Mouse (Mus musculus) yolk sac, embryonic 10.5 days (tissue): ENCODE measurements around the gene Rap1b.

Experiments
- DNase-seq: peaks from one replicate; pipeline ENCODE4 v3.0.0-alpha.2; 2017; ENCODE audit warnings: low spot score

The Rap1b gene

DNA sequence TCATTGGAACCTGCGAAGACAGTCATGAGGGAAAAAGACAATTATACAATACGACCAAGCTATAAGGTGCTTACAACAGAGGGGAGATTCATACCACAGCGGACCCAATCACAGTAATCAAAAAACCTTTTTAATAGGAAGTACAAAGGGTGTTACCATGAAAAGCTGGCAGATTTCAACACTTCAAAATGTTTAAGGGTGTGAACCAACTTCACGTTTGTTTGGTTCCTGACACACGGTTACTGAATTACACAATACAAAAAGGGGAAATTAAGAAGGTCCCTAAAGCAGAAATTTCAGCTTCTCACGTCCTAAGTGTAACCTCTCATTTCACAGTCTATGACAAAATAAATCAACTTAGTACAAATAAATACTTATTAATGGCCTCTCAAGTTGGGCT lies 27.2 kb downstream of the Rap1b start:
- no peak for DNase-seq

DNA sequence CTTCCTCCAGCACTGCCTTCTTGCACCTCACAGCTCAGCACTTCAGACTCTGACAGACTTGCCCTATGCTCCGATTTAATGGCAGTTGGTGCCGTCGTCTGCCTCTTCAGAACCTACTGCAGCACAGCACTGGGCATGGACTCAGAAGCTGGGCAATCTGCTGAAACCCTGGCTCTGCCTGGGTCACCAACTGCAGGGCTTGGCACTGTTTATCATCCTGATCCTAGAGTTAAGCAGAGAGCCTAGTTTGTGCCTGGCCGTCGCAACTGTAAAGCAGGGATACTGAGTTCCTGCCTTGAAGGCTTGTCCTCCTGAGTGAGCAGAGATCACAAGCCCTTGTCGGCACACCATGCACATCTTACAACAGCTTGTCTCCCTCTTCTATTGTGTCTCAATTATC lies 29.1 kb downstream of the Rap1b start:
- no peak for DNase-seq

DNA sequence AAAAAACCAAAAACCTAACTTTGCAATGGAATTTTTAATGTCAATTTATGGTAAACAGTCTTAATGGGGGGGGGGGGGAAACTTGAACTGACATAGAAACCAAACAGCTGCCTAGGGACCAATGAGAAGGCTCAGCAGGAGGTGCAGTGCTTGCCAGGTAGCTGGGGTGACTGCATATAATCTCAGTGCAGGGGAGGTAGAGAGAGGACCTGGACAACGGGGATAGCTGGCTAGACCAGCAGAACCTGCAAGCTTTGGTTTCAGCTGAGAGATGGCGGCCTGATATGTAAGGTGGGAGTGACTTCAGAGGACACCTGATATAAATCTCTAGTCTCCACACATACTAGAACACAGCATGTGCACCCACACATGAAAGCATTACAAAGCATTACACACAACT lies 33.3 kb downstream of the Rap1b start:
- no peak for DNase-seq

DNA sequence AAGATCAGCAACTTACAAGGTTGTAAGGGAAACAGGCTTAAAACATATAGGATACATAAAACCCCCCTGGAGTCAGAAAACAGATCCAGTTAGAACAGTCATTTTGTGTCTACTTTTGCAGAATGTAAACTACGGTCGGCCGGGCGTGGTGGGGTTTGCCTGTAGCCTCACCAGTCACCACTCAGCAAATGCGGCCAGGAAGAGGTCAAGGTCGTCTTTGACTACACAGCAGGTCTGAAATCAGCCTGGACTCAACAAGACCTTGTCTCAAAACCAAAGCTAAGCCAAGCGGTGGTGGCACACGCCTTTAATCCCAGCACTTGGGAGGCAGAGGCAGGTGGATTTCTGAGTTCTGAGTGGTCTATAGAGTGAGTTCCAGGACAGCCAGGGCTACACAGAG lies 34.3 kb downstream of the Rap1b start:
- DNase-seq = no peak

DNA sequence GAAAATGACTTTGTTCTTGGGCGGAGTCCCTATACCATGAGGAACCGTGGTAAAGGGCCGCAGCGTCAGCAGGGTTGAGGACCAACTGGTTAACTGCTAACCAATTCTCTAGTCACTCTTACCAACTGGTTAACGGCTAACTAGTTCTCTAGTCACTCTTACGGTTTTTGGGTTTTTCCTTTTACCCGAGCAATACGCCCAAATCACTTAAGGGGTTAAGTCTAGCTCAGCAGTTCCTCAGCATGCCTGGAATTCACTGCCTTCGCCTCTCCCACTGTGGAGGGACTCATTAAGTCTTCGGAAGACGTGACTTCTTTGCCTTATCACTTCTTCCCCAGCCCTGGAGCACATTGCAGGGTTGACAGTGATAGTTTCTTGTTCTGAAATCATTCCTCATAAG lies 35.3 kb downstream of the Rap1b start:
- no peak for DNase-seq

DNA sequence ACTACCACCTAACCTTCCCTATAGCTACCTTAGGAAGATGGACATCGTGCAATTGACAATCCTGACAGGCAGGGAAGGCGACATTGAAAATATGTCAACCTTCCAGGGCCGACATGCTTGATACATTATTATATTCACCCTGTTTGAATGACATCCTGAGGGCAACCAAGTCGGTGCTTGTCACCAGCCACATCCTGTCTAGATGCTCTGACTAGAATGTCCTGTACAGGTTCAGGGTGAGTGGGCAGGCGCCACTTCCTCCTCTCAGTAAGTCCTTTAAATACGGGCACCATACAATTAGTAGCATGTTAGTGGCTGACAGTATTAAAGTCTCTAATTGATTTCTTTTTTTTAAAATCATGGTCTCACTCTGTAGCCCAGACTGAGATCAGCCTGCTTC lies 37.8 kb downstream of the Rap1b start:
- no peak for DNase-seq

DNA sequence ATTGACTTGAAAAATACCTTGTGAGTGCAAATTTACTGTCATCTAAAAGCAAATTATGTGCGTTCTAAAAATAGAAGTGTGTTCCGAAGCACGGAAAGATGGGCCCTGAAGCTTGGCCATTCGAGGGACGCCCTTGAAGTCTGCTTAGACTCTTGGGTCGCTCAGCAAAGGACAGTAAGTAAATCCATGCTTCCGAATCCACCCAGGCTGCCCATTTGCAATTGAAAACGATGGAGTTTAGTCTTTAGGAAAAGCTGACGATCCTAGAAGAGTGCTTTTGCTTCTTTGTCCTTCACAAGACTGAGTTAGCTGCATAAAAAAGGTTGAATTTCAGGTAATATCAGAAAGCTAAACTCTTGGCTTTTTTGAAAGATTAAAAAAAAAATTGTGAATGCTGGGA lies 39.9 kb downstream of the Rap1b start:
- DNase-seq = no peak

DNA sequence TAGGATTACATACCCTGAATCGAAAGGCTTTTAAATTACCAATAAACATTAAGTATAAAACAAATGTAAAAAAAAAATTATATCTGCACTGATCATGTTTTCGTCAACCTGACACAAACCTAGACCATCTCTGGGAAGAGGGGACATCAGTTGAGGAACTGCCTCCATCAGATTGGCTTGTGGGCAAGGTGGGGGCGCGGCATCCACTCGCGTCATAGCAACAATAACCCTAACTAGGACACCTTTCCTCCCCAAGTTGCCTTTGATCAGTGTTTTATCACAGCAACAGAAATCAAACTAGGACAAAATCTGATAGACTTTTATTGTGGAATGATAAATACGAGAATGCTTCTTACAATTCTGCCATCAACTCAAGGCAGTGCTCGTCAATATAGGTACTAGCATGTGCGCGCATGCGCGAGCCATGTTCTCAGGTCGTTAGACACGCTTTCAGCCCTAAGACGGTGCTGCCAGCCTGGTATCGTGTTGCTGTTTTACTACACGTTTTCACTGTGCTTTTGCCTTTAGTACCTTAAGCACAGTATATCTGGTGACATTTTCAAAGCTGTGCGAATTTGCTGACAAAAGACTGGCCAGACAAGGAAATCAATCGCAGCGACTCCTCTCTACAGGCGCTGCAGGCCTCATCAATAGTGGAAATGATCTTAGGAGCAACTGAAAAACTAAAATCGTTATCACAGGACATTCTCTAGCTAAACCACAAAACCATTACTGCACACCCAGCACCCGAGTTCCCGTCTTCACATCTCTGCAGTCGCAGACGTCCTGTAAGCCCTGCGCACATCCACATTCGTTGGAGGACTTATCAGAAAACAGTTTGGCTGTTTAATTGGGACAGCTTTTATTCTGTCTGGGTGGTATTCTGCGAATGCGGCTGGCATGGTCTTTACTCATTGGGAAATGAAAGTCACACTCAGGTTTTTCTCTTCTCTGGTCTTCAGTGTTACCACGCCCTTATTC lies 41.7 kb downstream of the Rap1b start:
- no peak for DNase-seq

DNA sequence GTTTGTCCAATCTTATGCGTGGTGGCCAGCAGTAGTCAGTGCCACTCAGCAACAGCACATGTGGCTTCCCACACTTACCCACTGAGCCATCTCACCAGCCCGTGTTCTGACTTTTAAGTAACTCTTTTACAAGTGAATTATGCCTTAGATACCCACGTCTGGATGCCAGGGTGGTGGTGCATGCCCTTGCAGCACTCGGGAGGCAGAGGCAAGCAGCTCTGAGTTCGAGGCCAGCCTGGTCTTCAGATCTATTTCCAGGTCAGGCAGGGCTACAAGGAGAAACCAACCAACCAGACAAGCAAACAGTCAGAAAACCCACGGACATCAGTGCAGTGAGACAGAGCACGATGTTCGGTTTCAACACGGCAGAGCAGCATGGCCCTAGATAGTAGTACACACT lies 43.9 kb downstream of the Rap1b start:
- no peak for DNase-seq

DNA sequence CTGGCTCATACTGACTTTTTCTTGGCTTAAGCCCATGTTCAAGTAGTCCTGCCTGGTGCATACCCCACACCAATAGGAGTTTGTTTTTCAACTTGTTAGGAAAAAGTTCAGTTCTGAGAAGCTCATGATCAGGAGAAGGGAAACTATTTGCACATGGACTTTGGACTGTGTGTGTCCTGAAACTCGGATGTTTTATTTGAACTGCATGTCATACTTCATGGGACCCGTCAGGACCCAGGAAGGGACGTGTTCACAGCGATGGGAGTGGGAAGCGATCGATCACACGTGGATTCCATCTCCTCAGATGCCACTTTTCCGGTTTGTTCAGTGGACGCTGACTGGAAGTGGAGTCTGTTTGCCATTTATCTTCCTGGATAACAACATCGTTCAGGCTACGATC lies 46.0 kb downstream of the Rap1b start:
- no peak for DNase-seq

DNA sequence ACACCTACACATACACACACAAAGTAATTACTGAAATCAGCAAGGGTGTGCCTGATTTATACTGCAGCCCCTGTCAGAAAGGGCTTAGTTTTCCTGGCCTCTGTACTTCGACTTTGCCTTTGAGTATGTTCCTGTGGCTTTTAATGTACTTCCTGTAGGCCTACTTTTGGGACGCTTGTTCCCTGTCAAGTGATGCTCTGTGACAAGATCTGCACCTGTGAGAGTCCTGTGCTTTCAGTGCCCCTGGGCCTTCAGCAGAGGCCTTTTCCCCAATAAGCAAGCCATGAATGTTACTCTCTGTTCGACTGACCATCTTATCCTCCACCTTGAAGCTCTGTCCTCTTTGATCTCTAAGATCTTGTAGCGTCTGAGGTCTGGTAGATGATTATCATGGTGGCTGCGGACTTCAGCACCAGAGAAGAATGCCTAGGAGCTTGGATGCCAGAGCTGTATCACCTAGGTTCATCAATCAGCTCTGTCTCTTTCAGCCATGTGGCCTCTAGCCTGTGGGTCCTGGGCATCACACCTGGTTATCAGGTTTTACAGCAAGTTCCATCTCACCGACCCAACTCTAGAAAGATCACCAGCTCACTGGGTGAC lies 47.3 kb downstream of the Rap1b start:
- DNase-seq = peak; percentile 41

DNA sequence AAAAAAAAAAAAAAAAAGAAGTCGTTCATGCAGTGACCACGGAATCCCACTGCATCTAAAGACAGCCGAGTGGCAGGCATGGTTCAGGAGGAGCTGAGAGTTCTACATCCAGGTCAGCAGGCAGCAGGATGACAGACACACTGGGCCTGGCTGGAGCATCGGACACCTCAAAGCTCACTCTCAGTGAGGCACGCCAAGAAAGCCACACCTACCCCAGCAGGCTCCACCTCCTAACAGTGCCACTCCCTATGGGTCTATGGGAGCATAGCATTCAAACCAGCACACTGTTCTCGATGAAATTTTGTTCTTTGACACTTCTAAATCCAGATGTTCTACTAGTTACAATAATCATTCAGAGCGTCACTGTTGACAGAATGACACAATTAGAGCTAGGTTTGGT lies 48.2 kb downstream of the Rap1b start:
- no peak for DNase-seq

DNA sequence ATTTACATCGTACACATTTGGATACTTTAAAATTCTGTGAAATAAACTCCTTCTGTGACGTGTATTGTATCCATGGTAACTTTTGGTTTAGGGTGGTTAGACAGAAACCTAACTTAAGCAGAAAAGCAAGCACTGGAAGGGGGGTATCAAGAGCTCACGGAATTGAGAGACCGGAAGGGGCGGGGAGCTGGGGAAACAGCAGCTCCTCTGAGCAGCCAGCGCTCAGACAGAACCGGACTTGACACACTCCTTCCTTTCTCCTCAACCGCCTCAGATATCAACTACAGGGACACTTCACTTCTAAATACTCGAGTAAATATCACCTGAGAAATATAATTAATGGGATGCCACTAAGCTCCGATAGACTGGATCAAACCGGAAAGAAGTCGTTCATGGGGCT lies 48.7 kb downstream of the Rap1b start:
- no peak for DNase-seq

DNA sequence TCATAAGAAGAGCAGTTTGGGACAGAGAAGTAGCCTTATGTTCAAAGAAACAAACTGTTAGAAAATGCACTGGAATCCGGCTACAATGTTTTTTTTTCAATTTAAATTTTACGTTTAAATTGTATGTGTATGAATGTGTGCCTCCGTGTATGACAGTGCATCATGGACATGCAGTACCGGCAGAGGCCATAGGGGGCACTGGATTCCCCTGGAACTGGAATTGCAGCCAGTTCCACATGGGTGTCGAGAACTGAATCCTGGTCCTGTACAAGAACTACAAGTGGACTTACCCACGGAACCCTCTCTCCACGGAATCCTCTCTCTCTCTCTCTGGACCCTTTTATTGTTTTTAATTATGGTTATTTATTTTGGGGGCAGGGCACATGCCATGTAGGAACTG lies 49.7 kb downstream of the Rap1b start:
- DNase-seq = no peak

DNA sequence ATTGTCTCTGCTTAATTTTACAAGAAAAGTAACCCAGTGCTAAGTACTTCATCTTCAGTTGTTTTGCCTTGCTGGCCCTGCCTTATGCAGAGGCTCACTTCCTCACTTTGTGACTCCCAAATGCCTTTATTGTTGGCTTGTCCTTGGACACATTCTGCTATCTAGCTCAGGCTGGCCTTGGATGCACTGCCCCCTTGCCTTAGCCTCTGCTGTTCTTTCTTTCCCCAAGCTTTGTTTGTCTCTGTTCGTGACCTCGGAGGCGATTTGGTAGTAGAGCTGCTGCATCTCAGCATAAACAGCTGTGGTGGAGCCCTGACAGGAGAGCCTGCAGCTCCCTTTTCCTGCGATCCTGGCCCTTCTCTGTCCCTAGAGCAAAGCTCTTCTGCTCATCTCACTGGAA lies 50.6 kb downstream of the Rap1b start:
- DNase-seq = no peak

DNA sequence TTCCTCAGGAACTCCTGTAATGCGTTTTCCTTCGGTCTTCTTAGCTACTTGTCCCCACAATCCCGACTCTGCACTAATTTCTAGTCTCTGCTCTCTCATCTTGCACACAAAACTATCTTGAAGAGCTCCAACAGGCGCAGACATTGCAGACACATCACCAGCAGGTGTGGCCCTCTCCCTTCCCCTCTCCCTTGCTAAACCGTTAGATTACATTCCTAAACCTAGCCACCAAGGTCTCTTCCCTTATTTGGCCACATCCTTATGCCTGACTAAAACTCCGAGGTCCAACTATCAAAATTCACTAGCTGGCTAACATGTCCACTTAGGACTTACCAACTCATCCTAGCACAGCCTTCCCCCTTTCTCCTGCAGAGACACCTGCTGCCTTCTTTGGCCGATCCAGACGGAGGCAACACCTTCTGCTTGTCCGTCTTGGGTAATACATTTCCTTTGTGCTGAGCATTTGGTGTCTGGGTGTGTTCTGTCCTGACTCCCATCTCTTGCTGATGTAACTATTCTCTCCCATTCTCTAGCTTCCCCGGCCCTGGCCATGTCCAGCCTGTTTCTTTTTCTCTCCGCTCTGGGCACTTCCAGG lies 52.3 kb downstream of the Rap1b start:
- no peak for DNase-seq

DNA sequence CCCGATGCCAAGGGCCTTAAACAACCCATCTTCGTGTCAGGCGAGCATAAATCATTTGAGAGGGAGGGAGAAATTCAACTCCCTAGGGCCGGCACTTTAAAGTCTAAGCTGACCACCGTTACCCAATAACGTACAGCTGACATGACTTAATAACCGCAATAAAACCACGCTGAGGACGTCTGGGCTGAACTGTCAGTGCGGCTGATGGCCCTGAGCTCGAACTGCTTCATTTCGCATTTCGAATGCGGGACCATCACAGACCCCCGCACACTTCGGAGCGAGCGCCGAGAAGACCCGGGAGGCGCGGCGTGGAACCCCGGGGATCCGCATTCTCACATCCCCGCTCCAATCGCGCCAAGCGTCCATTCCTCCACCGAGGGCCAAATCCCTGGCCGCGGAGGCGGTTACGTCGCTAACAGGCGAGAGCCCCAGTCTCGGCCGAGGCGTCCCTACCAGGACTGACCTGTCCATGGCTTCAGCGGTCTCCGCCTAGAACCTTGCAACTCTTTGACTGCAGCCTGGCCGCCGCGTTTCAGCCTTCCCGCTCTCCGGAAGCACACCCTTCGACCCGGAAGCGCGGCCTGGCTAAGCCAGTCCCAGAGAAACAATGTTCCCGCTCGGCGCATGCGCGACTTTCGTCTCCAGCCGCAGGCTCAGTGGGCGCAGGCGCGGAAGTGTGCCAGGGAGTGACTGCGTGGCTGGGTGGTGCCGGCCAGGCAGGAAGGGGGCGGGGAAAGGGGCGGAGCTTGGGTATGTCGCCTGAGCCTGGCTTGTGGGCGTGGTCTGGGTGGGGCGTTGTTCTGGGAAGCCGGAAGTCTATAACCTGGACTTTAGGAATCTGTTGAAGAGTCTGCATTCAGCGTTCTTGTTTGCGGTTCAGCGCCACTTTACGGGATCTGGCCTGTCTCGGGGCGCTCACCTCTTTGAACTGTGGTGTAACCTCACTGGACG lies 53.4 kb downstream of the Rap1b start, which contains the start of gene Nup107:
Nup107 (minus strand) TSS at position 565 of the 951 bp plus-strand sequence.
- DNase-seq = peak; percentile 100

DNA sequence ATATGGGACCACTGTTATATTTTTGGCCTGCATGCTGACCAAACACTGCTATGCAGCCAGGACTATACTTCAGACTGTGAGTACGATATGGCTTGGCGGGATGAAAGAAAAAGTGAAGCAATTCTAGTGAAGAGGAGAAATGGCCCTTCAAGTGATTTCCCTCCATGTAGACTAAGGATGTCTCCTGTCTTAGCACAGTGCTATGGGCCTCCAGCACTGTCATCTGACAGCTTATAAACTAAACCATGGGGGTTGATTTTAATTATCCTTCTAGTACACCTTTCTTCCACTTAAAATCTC lies 54.7 kb downstream of the Rap1b start:
- DNase-seq = no peak

DNA sequence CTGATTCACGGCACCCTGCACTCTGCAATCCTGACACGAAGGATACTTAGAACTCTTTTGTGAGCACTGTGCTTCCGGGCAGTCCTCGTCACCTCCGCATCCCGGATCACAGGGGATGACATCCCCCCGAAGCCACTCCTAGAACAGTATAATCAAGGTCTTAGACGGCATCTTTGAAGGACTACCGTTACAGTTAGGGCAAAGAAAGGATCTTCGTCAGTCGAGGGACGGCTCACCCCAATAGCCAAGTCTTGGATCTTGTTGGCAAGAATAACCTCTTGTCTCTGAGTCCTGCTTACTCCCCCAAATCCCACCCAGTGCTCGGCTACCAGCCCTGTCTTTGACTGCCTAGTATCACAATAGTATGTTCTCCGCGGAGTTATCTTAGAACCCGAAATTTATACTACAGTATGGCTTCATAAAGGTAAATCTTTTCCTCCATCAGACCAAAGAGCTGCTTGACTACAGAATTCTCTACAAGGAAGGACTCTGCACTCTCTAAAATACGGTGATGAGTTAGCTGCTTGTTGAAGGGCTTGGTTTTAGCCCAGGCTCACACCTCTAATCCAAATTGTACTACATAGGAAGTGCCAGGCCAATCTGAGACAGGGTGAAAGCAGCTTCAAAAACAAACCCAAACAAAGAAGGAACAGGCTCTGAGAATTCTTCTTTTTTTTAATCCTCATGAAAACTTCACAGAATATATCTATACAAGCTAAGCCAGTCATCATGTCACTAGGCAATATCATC lies 55.2 kb downstream of the Rap1b start:
- no peak for DNase-seq

DNA sequence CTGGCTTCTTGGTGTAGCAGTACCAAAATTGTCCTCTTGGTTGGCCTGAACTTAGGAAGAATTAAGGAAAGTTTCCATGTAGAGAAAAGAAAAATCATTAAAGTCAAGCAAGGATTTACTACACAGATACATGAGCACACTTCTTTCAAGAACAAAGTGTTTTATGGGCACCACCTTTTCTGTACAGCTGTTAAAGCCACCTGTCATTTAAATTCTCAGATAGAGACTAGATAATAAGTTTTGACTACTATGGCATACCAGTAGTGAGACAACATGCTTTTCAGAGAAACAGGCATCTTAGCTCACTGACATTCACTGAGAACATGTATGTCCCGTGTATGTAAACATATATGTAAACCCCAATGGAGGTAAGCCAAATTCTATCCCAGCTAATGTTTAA lies 55.8 kb downstream of the Rap1b start:
- no peak for DNase-seq

DNA sequence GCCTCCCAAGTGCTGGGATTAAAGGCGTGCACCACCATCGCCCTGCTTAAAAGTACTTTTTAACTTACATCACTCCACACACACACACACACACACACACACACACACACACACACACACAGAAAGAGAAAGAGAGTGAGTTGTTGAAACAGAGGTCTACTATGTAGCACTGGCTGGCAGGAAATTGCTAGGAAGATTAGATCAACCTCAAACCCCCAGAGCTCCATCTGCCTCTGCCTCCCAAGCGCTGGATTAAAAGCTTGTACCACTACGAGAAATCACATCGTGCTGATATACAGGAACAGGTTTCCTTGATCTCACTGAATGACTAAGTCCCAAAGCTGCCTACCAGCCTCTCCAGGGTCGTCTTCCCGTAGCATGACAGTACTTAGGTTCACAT lies 61.2 kb downstream of the Rap1b start:
- no peak for DNase-seq
